Mouse (Mus musculus) hindbrain, embryonic 10.5 days (tissue): Measurements from ENCODE around the gene Dgkq. TPM values are rescaled to one million over a fixed set of nuclear protein-coding genes. Genes with fewer than 3 reads are reported as not detected.

Experiments
- DNase-seq: peaks from one replicate; pipeline ENCODE4 v3.0.0-alpha.2; 2017; ENCODE audit warnings: low spot score
- H3K27ac ChIP-seq: fragments of 300-500 bp; sonication (generic); 2 replicates; pipeline ENCODE4 v1.5.1; 2016; ENCODE audit warnings: mild to moderate bottlenecking, moderate library complexity
- H3K27me3 ChIP-seq: fragments of 300-500 bp; sonication (generic); 2 replicates; pipeline ENCODE4 v1.6.1; 2016; ENCODE audit warnings: mild to moderate bottlenecking; ENCODE audit not compliant: poor library complexity, insufficient read depth, severe bottlenecking
- H3K36me3 ChIP-seq: fragments of 300-500 bp; sonication (generic); 2 replicates; pipeline ENCODE4 v1.6.1; 2016; ENCODE audit warnings: mild to moderate bottlenecking, moderate library complexity
- H3K4me1 ChIP-seq: fragments of 300-500 bp; sonication (generic); replicated peaks from 2 replicates; pipeline ENCODE4 v1.6.1; 2016; ENCODE audit warnings: mild to moderate bottlenecking
- H3K4me3 ChIP-seq: fragments of 300-500 bp; sonication (generic); 2 replicates; pipeline ENCODE4 v1.5.1; 2016; ENCODE audit warnings: mild to moderate bottlenecking, moderate library complexity
- H3K9me3 ChIP-seq: fragments of 300-500 bp; sonication (generic); 2 replicates; pipeline ENCODE4 v1.6.1; 2016; ENCODE audit warnings: mild to moderate bottlenecking, moderate library complexity
- WGBS: fragments of 180-500 bp; shearing (Covaris S2); methylation state at CpG from one replicate; pipeline ENCODE4 v1.1.7; 2016; 5-methylcytosine and 5-hydroxymethylcytosine counted together
- polyA plus RNA-seq: library from polyadenylated mRNA; unstranded; fragments of >200 nt; fragmentation: Nextera tagmentation; extraction: Ambion mirVana; gene quantifications from 2 replicates; pipeline ENCODE4 v1.2.1, GENCODE M21; 2016

The Dgkq gene
- polyA plus RNA-seq, 1 experiment from 2014 or later, result 15.1 TPM

DNA sequence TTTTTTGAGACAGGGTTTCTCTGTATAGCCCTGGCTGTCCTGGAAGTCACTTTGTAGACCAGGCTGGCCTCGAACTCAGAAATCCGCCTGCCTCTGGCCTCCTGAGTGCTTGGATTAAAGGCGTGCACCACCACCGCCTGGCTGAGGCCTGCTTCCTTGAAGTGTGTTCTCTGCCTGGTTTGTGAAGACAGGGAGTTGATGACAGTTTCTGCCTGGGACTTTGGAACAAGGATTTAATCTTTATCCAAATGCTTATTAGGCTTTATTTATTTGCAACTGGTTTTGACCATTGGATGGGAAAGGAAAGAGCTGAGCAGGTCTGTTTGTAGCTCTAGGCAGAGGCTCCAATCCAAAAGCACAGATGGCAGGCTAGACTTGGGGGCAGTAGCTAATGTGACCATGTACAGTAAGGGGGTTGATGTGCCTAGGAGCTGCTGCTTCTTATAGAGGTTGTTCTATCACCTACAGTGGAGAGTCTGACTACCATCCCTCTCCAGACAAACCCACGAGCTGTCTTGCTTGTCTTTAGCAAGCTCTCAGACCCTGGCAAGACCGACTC is 8.9 kb upstream of the Dgkq start:
- peaks cover 4% of the 10 kb centered on the region; the same call in 1 of the 2 replicates for H3K36me3 ChIP-seq
- no peaks in the 10 kb centered on the region for H3K9me3 ChIP-seq
- peaks cover 16% of the 10 kb centered on the region for H3K4me1 ChIP-seq
- 88% methylated on average over 6 of the region's 6 CpGs for WGBS
- no peak overlapping the region for H3K4me3 ChIP-seq
- no peak for DNase-seq
- H3K27me3 ChIP-seq, result no peaks in the 10 kb centered on the region
- no peak overlapping the region for H3K27ac ChIP-seq

- peak; percentile 81 for DNase-seq
- H3K4me3 ChIP-seq, result peak overlapping the region; percentile 53
- 3% methylated on average over 25 of the region's 25 CpGs for WGBS
- no peaks in the 10 kb centered on the region for H3K27me3 ChIP-seq
- H3K4me1 ChIP-seq, result peaks cover 16% of the 10 kb centered on the region
- peak overlapping the region; percentile 85 for H3K27ac ChIP-seq
- no peaks in the 10 kb centered on the region for H3K9me3 ChIP-seq
- peaks cover 8% of the 10 kb centered on the region; the same call in 1 of the 2 replicates for H3K36me3 ChIP-seq
These were observed 8.3 kb upstream of the Dgkq start for GRCm38 (mm10) chr5:108677605-108678295.

DNA sequence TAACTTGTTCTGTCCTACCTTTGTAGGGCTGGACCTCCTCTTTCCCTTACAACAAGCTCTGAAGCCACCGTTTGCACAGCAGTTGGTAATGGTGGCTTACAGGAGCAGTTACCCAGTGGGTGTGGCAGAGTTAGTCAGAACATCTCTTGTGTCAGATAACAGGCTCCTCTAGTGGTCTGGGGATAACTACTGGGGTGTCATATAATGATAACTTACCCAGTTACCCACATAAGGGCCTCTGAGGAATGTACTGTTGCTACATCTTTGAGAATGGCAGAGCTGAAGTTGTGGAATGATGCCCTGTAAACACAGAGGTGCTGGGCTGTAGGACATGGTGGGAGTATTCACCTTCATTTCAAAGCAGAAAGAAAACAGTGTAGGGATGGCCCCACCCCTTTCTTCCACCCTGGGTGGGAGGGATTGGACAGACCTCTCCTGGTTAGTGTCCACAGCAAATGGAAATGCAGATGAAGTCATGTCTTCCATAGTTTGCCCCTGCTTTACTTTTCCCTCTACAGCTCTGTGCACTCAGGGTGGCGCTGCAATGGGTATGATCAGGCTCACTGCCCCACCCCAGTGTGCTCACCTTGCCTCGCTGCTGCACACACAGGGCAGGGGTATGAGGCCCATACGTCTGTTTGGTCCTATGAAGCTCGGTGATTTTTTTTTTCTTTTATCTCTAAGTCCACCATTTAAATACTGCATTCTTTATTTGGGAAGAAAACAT is 7.5 kb upstream of the Dgkq start:
- Histone ChIP-seq H3K27me3 (no peaks in the 10 kb centered on the region), H3K4me3 (peak overlapping the region; percentile 53), H3K27ac (peak overlapping the region; percentile 85), H3K9me3 (no peaks in the 10 kb centered on the region), H3K36me3 (peaks cover 16% of the 10 kb centered on the region), H3K4me1 (peaks cover 16% of the 10 kb centered on the region)
- no peak for DNase-seq
- WGBS, result 11% methylated on average over 5 of the region's 5 CpGs

DNA sequence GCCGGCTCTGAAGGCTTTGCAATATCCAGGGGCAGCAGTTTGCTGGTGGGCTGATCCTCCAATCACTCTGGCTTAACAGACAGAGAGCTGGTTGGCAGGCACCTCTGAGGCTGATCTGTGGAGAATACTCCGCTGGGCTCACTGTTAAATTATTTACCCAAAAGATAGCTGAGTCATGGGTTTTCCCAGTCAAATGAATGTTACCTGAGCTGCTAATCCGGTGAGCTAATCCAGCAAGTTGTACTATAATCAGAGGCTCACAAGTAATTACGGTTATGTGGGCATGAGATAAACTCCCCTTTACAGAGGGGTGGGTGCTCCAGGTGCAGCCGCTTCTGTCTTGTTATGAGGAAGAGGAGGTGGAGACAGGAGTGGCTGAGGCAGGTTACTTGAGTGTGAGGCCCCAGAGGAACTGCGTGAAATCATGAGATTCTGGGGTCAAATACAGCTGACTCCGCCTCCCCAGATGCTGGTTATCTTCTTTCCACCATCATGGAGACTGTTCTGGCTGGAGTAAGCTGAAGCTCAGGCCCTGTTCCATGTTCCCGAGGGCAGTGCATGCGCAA is 5.9 kb upstream of the Dgkq start, which contains the start of gene Slc26a1:
Gene Slc26a1, minus strand, starts transcription at position 319 of the 566 bp plus-strand sequence.
- H3K27me3 ChIP-seq, result no peaks in the 10 kb centered on the region
- H3K27ac ChIP-seq, result no peak within 1 kb of the TSS
- no peak for DNase-seq
- H3K9me3 ChIP-seq, result no peaks in the 10 kb centered on the region
- H3K4me1 ChIP-seq, result peaks cover 19% of the 10 kb centered on the region
- H3K36me3 ChIP-seq, result peaks cover 22% of the 10 kb centered on the region
- 80% methylated on average over 9 of the region's 9 CpGs for WGBS
- no peak within 1 kb of the TSS for H3K4me3 ChIP-seq

GRCm38 (mm10) chr5:108674624-108675023 is 5.2 kb upstream of the Dgkq start:
- no peak for DNase-seq
- WGBS, result 93% methylated on average over 2 of the region's 2 CpGs

DNA sequence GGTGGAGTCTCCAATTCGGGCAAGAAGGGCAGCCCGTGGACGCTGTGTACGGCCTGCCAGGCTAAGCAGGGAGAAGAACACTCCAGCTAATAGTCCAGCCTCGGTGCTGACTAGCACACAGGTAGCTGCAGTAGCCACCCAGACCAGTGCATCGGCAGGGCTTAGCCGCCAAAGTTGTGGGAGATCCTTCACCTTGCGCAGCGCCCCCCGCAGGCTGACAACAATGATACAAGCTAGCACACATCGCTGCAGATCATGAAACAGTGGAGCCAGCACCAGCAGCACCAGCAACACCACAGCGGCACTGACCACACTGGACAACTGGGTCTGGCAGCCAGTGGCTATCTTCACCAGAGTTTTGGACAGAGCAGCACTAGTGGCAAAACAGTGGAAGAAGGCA is 2.3 kb upstream of the Dgkq start:
- no peak overlapping the region for H3K4me3 ChIP-seq
- H3K36me3 ChIP-seq, result peaks cover 22% of the 10 kb centered on the region
- WGBS, result 92% methylated on average over 12 of the region's 12 CpGs
- H3K27ac ChIP-seq, result no peak overlapping the region
- H3K9me3 ChIP-seq, result no peaks in the 10 kb centered on the region
- H3K27me3 ChIP-seq, result no peaks in the 10 kb centered on the region
- no peak for DNase-seq
- H3K4me1 ChIP-seq, result peaks cover 25% of the 10 kb centered on the region

More at GRCm38 (mm10) chr5:108674624-108675023, 5.2 kb upstream of the Dgkq start:
- H3K4me1 ChIP-seq, result peaks cover 26% of the 10 kb centered on the region
- H3K27me3 ChIP-seq, result no peaks in the 10 kb centered on the region
- H3K4me3 ChIP-seq, result no peak overlapping the region
- H3K9me3 ChIP-seq, result no peaks in the 10 kb centered on the region
- H3K36me3 ChIP-seq, result peaks cover 22% of the 10 kb centered on the region
- H3K27ac ChIP-seq, result no peak overlapping the region

- peaks cover 22% of the 10 kb centered on the region for H3K36me3 ChIP-seq
- H3K4me1 ChIP-seq, result peaks cover 21% of the 10 kb centered on the region
- peak; percentile 31 for DNase-seq
- H3K27me3 ChIP-seq, result no peaks in the 10 kb centered on the region
- H3K27ac ChIP-seq, result no peak overlapping the region
- no peaks in the 10 kb centered on the region for H3K9me3 ChIP-seq
- H3K4me3 ChIP-seq, result no peak overlapping the region
These were observed 1.3 kb upstream of the Dgkq start for GRCm38 (mm10) chr5:108670785-108671184.

DNA sequence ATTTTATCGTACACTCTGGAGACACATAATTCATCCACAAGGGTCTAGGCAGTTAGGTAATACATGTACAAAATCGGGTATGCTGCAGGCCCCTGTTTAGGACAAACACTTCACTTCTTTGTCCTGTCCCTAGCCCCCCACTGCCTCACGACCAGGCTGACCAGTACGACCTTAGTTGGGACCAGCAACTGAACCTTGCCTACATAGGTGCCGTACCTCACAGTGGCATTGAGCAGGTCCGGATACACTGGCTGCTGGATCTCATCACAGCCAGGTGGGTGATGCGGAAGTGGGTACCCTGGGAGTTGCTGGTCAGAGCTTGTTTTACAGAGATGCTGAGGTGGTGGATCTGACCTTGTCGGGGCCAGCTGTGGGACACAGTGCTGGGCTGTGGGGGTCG is 514 bp upstream of the Dgkq start:
- Histone ChIP-seq H3K9me3 (no peaks in the 10 kb centered on the region), H3K27me3 (no peaks in the 10 kb centered on the region), H3K27ac (peak overlapping the region; percentile 94; the same call in 1 of the 2 replicates), H3K36me3 (peaks cover 22% of the 10 kb centered on the region), H3K4me3 (peak overlapping the region; percentile 68; the same call in 1 of the 2 replicates), H3K4me1 (peaks cover 21% of the 10 kb centered on the region)
- DNase-seq, result no peak
- 83% methylated on average over 9 of the region's 9 CpGs for whole genome bisulfite sequencing

GRCm38 (mm10) chr5:108668387-108668932 is 1.0 kb downstream of the Dgkq start:
- Histone ChIP-seq H3K27me3 (0 out of 2 replicates have a peak, but pooled peaks cover 4% of the 10 kb centered on the region), H3K36me3 (peaks cover 18% of the 10 kb centered on the region), H3K27ac (peak overlapping the region; percentile 94), H3K4me3 (peak overlapping the region; percentile 68), H3K9me3 (no peaks in the 10 kb centered on the region), H3K4me1 (peaks cover 21% of the 10 kb centered on the region)
- 16% methylated on average over 3 of the region's 3 CpGs for WGBS
- no peak for DNase-seq

DNA sequence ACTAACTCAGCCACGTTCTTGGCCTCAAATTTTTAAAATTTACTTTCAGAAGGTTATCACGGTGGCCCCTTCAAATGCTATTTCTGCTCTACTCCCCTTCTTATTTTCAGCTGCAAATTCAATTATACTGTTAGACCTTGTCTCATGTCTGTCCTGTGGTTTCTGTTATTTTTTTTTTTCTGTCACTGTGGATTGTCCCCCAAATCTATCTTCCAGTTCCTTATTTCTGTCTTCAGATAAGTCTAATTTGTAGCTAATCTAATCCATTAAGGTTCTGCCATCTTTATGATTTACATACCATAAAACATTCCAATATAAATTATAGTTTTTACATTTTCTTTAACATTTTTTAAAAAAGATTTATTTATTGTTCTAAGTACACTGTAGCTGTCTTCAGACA is 2.1 kb downstream of the Dgkq start:
- H3K9me3 ChIP-seq, result no peaks in the 10 kb centered on the region
- DNase-seq, result no peak
- peaks cover 11% of the 10 kb centered on the region for H3K36me3 ChIP-seq
- H3K27me3 ChIP-seq, result peaks cover 9% of the 10 kb centered on the region; the same call in 1 of the 2 replicates
- WGBS, result 80% methylated on average over 2 of the region's 2 CpGs
- no peak overlapping the region for H3K27ac ChIP-seq
- no peak overlapping the region for H3K4me3 ChIP-seq
- peaks cover 21% of the 10 kb centered on the region for H3K4me1 ChIP-seq

GRCm38 (mm10) chr5:108665066-108665465 is 4.4 kb downstream of the Dgkq start:
- H3K27ac ChIP-seq, result no peak overlapping the region
- no peak for DNase-seq
- no peaks in the 10 kb centered on the region for H3K9me3 ChIP-seq
- 46% methylated on average over 3 of the region's 3 CpGs for WGBS
- no peaks in the 10 kb centered on the region for H3K36me3 ChIP-seq
- H3K4me3 ChIP-seq, result no peak overlapping the region
- H3K27me3 ChIP-seq, result peaks cover 9% of the 10 kb centered on the region; the same call in 1 of the 2 replicates
- peaks cover 24% of the 10 kb centered on the region for H3K4me1 ChIP-seq

DNA sequence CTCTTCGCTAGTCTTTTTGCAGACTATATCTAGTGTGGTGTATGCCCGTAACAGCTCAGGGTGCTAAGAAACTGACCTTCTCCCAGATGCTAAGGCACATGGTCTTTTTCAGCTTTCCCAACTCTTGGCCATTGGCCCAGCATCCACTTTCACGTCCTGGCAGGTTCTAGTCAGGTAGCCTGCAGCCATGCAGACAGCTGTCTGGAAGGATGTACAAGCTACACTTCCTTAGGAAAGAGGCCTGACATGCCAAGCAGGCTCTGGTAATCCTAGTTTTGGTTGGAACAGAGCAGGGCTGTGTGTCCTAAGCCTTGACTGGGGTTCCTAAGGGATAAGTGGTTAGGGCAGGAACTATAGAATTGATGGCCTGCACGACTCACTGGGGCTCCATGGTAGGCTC is 6.7 kb downstream of the Dgkq start:
- Histone ChIP-seq H3K36me3 (peaks cover 4% of the 10 kb centered on the region; the same call in 1 of the 2 replicates), H3K4me1 (peaks cover 29% of the 10 kb centered on the region), H3K27me3 (peaks cover 9% of the 10 kb centered on the region; the same call in 1 of the 2 replicates), H3K4me3 (no peak overlapping the region), H3K27ac (no peak overlapping the region), H3K9me3 (no peaks in the 10 kb centered on the region)
- WGBS, result 87% methylated on average over 4 of the region's 4 CpGs
- no peak for DNase-seq
